In the genomic region with DNA sequence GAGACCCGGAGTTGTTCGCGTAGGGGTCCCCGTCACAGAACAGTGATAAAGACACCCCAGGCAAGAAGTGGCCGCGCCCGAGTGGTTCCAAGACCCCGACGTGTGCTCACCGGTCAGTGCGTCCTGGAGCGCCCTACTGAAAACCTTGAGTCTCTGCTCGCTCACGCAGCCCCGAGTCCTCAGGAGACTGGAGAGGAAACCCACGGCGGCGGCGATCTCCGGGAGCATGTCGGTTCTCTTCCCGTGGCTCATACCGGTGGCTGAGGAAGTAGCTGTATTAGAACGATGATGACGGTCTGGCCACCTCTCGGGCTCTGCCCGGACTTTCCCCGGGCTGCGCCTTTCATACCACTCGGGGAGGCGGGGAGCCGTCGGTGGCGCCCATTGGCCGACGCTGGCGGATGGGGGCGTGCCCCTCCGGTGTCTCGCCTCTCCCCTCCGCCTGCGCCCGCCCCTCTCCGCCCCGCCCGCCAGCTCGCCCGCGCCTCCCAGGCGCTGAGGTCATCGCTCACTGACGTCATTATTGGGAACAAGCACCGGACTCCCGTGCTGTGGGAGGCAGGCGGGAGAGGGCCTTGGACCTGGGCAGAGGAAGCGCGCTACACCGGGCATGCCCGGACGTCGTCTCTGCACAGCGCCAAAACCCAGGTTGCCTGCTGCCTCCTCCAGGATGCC, we compare ENCODE assay signal across 7 mouse cellular contexts. TPM values are rescaled to one million over a fixed set of nuclear protein-coding genes. Genes with fewer than 3 reads are reported as not detected.
DNase-seq lines count a peak whose midpoint lies in the region; ATAC-seq and TF ChIP-seq lines count a peak whose summit lies in the region.

A gene (minus strand): TSS at position 319 of the 675 bp plus-strand sequence.

- no peaks in the 10 kb centered on the region; the same call in 1 of the 2 replicates for H3K36me3 ChIP-seq in embryonic facial prominence, embryonic 11.5 days (replicated peaks; ENCODE audit: control insufficient read depth, insufficient read depth, low read depth, low read length)
- peaks cover 2% of the 10 kb centered on the region; the same call in 1 of the 2 replicates for H3K36me3 ChIP-seq in kidney, adult 2 months (ENCODE audit: control insufficient read depth, insufficient read depth, low read length)
- H3K36me3 ChIP-seq in limb, embryonic 12.5 days: peaks cover 28% of the 10 kb centered on the region
- no peaks in the 10 kb centered on the region for H3K36me3 ChIP-seq in midbrain, embryonic 15.5 days (replicated peaks)
- H3K36me3 ChIP-seq in spleen, adult 2 months (ENCODE audit: control insufficient read depth, insufficient read depth, low read length): peaks cover 26% of the 10 kb centered on the region

- H3K4me1 ChIP-seq in embryonic facial prominence, embryonic 11.5 days (ENCODE audit: control insufficient read depth, insufficient read depth, low read length): no peaks in the 10 kb centered on the region; the same call in 1 of the 2 replicates
- peaks cover 16% of the 10 kb centered on the region; the same call in 1 of the 2 replicates for H3K4me1 ChIP-seq in kidney, adult 2 months (ENCODE audit: control insufficient read depth, insufficient read depth, low read length)
- peaks cover 52% of the 10 kb centered on the region for H3K4me1 ChIP-seq in limb, embryonic 12.5 days (replicated peaks)
- H3K4me1 ChIP-seq in midbrain, embryonic 15.5 days: peaks cover 35% of the 10 kb centered on the region
- peaks cover 34% of the 10 kb centered on the region for H3K4me1 ChIP-seq in spleen, adult 2 months (ENCODE audit: control insufficient read depth, insufficient read depth, insufficient read length)

- TF ChIP-seq CTCF in kidney, adult 2 months (conservative IDR thresholded peaks at IDR 0.05; ENCODE audit: insufficient read depth, insufficient read length, low read depth, low read length): no peak
- no peak for TF ChIP-seq CTCF in spleen, adult 2 months (IDR thresholded peaks at IDR 0.05; ENCODE audit: extremely low read depth, insufficient read depth, insufficient read length, insufficient replicate concordance)

- WGBS in embryonic facial prominence, embryonic 11.5 days: under 1% methylated on average over 62 of the region's 62 CpGs
- 1% methylated on average over 62 of the region's 62 CpGs for WGBS in kidney, adult 2 months
- WGBS in limb, embryonic 12.5 days: under 1% methylated on average over 62 of the region's 62 CpGs
- 0% methylated on average over 42 of the region's 62 CpGs for WGBS in midbrain, embryonic 15.5 days
- WGBS in spleen, adult 2 months: 1% methylated on average over 58 of the region's 62 CpGs

- peak within 1 kb of the TSS; percentile 3; the same call in 1 of the 2 replicates for H3K27ac ChIP-seq in embryonic facial prominence, embryonic 11.5 days (replicated peaks; ENCODE audit: low read depth, low read length)
- H3K27ac ChIP-seq in kidney, adult 2 months (ENCODE audit: insufficient read depth, low read depth, low read length): peak within 1 kb of the TSS; percentile 85
- peak within 1 kb of the TSS; percentile 62 for H3K27ac ChIP-seq in limb, embryonic 12.5 days
- peak within 1 kb of the TSS; percentile 82 for H3K27ac ChIP-seq in midbrain, embryonic 15.5 days
- H3K27ac ChIP-seq in spleen, adult 2 months (ENCODE audit: insufficient read depth, low read length): peak within 1 kb of the TSS; percentile 88

- H3K4me3 ChIP-seq in embryonic facial prominence, embryonic 11.5 days (ENCODE audit: low read depth, low read length): peak within 1 kb of the TSS; percentile 70
- peak within 1 kb of the TSS; percentile 80 for H3K4me3 ChIP-seq in kidney, adult 2 months (ENCODE audit: insufficient read depth, low read depth, low read length)
- peak within 1 kb of the TSS; percentile 63 for H3K4me3 ChIP-seq in limb, embryonic 12.5 days (replicated peaks)
- H3K4me3 ChIP-seq in midbrain, embryonic 15.5 days: peak within 1 kb of the TSS; percentile 52
- H3K4me3 ChIP-seq in spleen, adult 2 months (ENCODE audit: extremely low read depth, insufficient read depth, insufficient read length): peak within 1 kb of the TSS; percentile 95

- H3K4me2 ChIP-seq in embryonic facial prominence, embryonic 11.5 days (ENCODE audit: low read depth, low read length): peak within 1 kb of the TSS; percentile 80
- peak within 1 kb of the TSS; percentile 77 for H3K4me2 ChIP-seq in limb, embryonic 12.5 days
- peak within 1 kb of the TSS; percentile 71 for H3K4me2 ChIP-seq in midbrain, embryonic 15.5 days

- H3K27me3 ChIP-seq in embryonic facial prominence, embryonic 11.5 days (ENCODE audit: control insufficient read depth, insufficient read depth, low read length): no peaks in the 10 kb centered on the region
- no peaks in the 10 kb centered on the region for H3K27me3 ChIP-seq in kidney, adult 2 months (replicated peaks; ENCODE audit: control insufficient read depth, insufficient read depth, low read length)
- H3K27me3 ChIP-seq in limb, embryonic 12.5 days: no peaks in the 10 kb centered on the region
- H3K27me3 ChIP-seq in midbrain, embryonic 15.5 days (replicated peaks): no peaks in the 10 kb centered on the region
- no peaks in the 10 kb centered on the region for H3K27me3 ChIP-seq in spleen, adult 2 months (ENCODE audit: control insufficient read depth, insufficient read depth, low read length)

- H3K9ac ChIP-seq in embryonic facial prominence, embryonic 11.5 days (replicated peaks; ENCODE audit: low read length): peak within 1 kb of the TSS; percentile 73
- peak within 1 kb of the TSS; percentile 66 for H3K9ac ChIP-seq in limb, embryonic 12.5 days (replicated peaks)
- H3K9ac ChIP-seq in midbrain, embryonic 15.5 days: peak within 1 kb of the TSS; percentile 54

- TF ChIP-seq POLR2A in kidney, adult 2 months (IDR thresholded peaks at IDR 0.05; ENCODE audit: low read depth, low read length): peak; percentile 99
- peak; percentile 100 for TF ChIP-seq POLR2A in spleen, adult 2 months (IDR thresholded peaks at IDR 0.05; ENCODE audit: low read depth, low read length)

- peak; percentile 99 for DNase-seq in adrenal gland, postnatal 14 days
- peak; percentile 96 for DNase-seq in embryonic facial prominence, embryonic 11.5 days (ENCODE audit: low spot score)
- peak; percentile 100 for DNase-seq in heart, adult 11 months
- DNase-seq in kidney, adult 2 months: peak; percentile 99
- peak; percentile 87 to 97 for DNase-seq in spleen, adult 2 months (ENCODE audit: low read depth in 1 of 2, low spot score in 2 of 2)

- peak; percentile 90 for ATAC-seq in embryonic facial prominence, embryonic 11.5 days (replicated peaks; ENCODE audit: insufficient number of reproducible peaks, low FRiP score, low TSS enrichment, low read depth)
- peak; percentile 91 for ATAC-seq in limb, embryonic 12.5 days (ENCODE audit: insufficient number of reproducible peaks, insufficient read depth, low FRiP score, low TSS enrichment, low read depth)
- ATAC-seq in midbrain, embryonic 15.5 days (replicated peaks): peak; percentile 95

- no peaks in the 10 kb centered on the region for H3K9me3 ChIP-seq in embryonic facial prominence, embryonic 11.5 days (replicated peaks; ENCODE audit: control insufficient read depth, low read length)
- H3K9me3 ChIP-seq in limb, embryonic 12.5 days: no peaks in the 10 kb centered on the region
- no peaks in the 10 kb centered on the region for H3K9me3 ChIP-seq in midbrain, embryonic 15.5 days

RNA-seq across cellular contexts. Expression of the gene that starts here (rescaled TPM):
- 36.7 and 58.2 TPM in 2 replicates for total RNA-seq in adrenal gland, postnatal 14 days (2021)
- polyA plus RNA-seq in embryonic facial prominence, embryonic 11.5 days (2014; fragmentation: Nextera tagmentation; extraction: Ambion mirVana): 38.1 and 38.9 TPM in 2 replicates
- 20.3 and 23.7 TPM in 2 replicates for polyA plus RNA-seq in kidney, adult 2 months (2012; rRNA removed)
- 26.7 and 28.1 TPM in 2 replicates for polyA plus RNA-seq in limb, embryonic 12.5 days (2016; fragmentation: Nextera tagmentation; extraction: Ambion mirVana)
- polyA plus RNA-seq in midbrain, embryonic 15.5 days (2015; fragmentation: Nextera tagmentation; extraction: Ambion mirVana): 37.2 and 42.2 TPM in 2 replicates
- 115 and 123 TPM in 2 replicates for polyA plus RNA-seq in spleen, adult 2 months (2012; rRNA removed)

Comparison
In these comparisons a context has a peak if more than half of its experiments do, and no peak if none do; other contexts are left out.
1. Peak in every context shown above with its lines: DNase-seq, ATAC-seq, H3K4me3 ChIP-seq and H3K27ac ChIP-seq.
2. H3K27ac ChIP-seq: peak in every context shown above with its lines; median percentile 88 in spleen, adult 2 months; 85 in kidney, adult 2 months; 82 in midbrain, embryonic 15.5 days; 62 in limb, embryonic 12.5 days; 3 in embryonic facial prominence, embryonic 11.5 days.